Mouse (Mus musculus) activated CD4-positive, CD25-positive, alpha-beta regulatory T cell, adult 4 months (primary cell): ENCODE data around the gene Kazn. TPM values are rescaled to one million over a fixed set of nuclear protein-coding genes. Genes with fewer than 3 reads are reported as not detected.

Experiments used
- ATAC-seq: one replicate; pipeline ENCODE4 v1.8.0; 2017
- polyA plus RNA-seq, 2 experiments: library from polyadenylated mRNA; unstranded; fragments of 100-300 nt; shearing (Covaris generic); gene quantifications; one replicate each; pipeline ENCODE4 v1.2.1; 2017

Kazn gene
- polyA plus RNA-seq, 2 experiments from 2014 or later, result not detected

GRCm38 (mm10) chr4:142188501-142188900 is 50.7 kb downstream of the Kazn start:
- ATAC-seq, result no peak

GRCm38 (mm10) chr4:142186155-142186554 is 53.0 kb downstream of the Kazn start:
- no peak for ATAC-seq

GRCm38 (mm10) chr4:142185533-142185900 is 53.7 kb downstream of the Kazn start:
- ATAC-seq, result no peak

- ATAC-seq, result no peak
Observed at GRCm38 (mm10) chr4:142184852-142185532, 54.2 kb downstream of the Kazn start.

- ATAC-seq, result no peak
Observed at GRCm38 (mm10) chr4:142183591-142183990, 55.6 kb downstream of the Kazn start.

GRCm38 (mm10) chr4:142183015-142183414 is 56.2 kb downstream of the Kazn start:
- no peak for ATAC-seq

GRCm38 (mm10) chr4:142181646-142182045 is 57.6 kb downstream of the Kazn start:
- ATAC-seq, result no peak

GRCm38 (mm10) chr4:142180874-142181273 is 58.3 kb downstream of the Kazn start:
- ATAC-seq, result no peak

- ATAC-seq, result no peak
Observed at GRCm38 (mm10) chr4:142180289-142180688, 58.9 kb downstream of the Kazn start.

GRCm38 (mm10) chr4:142179531-142179930 is 59.7 kb downstream of the Kazn start:
- ATAC-seq, result no peak

GRCm38 (mm10) chr4:142176732-142177131 is 62.5 kb downstream of the Kazn start:
- ATAC-seq, result no peak

GRCm38 (mm10) chr4:142173981-142174485 is 65.2 kb downstream of the Kazn start:
- ATAC-seq, result no peak

- no peak for ATAC-seq
Observed at GRCm38 (mm10) chr4:142172942-142173341, 66.3 kb downstream of the Kazn start.

GRCm38 (mm10) chr4:142171788-142172497 is 67.3 kb downstream of the Kazn start:
- ATAC-seq, result no peak

GRCm38 (mm10) chr4:142170882-142171768 is 68.1 kb downstream of the Kazn start:
- ATAC-seq, result no peak

- no peak for ATAC-seq
Observed at GRCm38 (mm10) chr4:142169636-142170035, 69.6 kb downstream of the Kazn start.

- ATAC-seq, result no peak
Observed at GRCm38 (mm10) chr4:142168352-142168751, 70.8 kb downstream of the Kazn start.

GRCm38 (mm10) chr4:142165835-142166701 is 73.1 kb downstream of the Kazn start:
- ATAC-seq, result no peak

GRCm38 (mm10) chr4:142165363-142165762 is 73.8 kb downstream of the Kazn start:
- no peak for ATAC-seq

- ATAC-seq, result no peak
Observed at GRCm38 (mm10) chr4:142164386-142164785, 74.8 kb downstream of the Kazn start.

- no peak for ATAC-seq
Observed at GRCm38 (mm10) chr4:142163862-142164261, 75.3 kb downstream of the Kazn start.

GRCm38 (mm10) chr4:142162729-142163128 is 76.5 kb downstream of the Kazn start:
- no peak for ATAC-seq
